Mouse (Mus musculus): ENCODE measurements around the gene Plxna1. TPM values are rescaled to one million over a fixed set of nuclear protein-coding genes. Genes with fewer than 3 reads are reported as not detected.

Gene Plxna1
- polyA plus RNA-seq, 1 experiment = not detected

- peaks cover 11% of the 10 kb centered on the region for H3K4me1 ChIP-seq (ENCODE audit: control insufficient read depth, insufficient read depth, low read length)
- TF ChIP-seq CTCF (IDR thresholded peaks at IDR 0.05; ENCODE audit: insufficient read depth, low read depth, low read length) (no peak), POLR2A (IDR thresholded peaks at IDR 0.05; ENCODE audit: insufficient read depth, low read depth, low read length) (no peak)
- no peak overlapping the region; the same call in 1 of the 2 replicates for H3K27ac ChIP-seq (ENCODE audit: insufficient read depth, low read depth, low read length)
- no peak overlapping the region for H3K4me3 ChIP-seq (ENCODE audit: insufficient read depth, low read depth, low read length)
- 63% methylated on average over 15 of the region's 15 CpGs for WGBS
These were observed 34.5 kb downstream of the Plxna1 start for GRCm38 (mm10) chr6:89327746-89328491.

- no peak overlapping the region for H3K4me3 ChIP-seq (ENCODE audit: insufficient read depth, low read depth, low read length)
- H3K4me1 ChIP-seq (ENCODE audit: control insufficient read depth, insufficient read depth, low read length) = peaks cover 11% of the 10 kb centered on the region
- TF ChIP-seq CTCF (IDR thresholded peaks at IDR 0.05; ENCODE audit: insufficient read depth, low read depth, low read length) = no peak
- no peak for TF ChIP-seq POLR2A (IDR thresholded peaks at IDR 0.05; ENCODE audit: insufficient read depth, low read depth, low read length)
- no peak overlapping the region for H3K27ac ChIP-seq (ENCODE audit: insufficient read depth, low read depth, low read length)
- over 99% methylated on average over 4 of the region's 4 CpGs for WGBS
These were observed 37.6 kb downstream of the Plxna1 start for GRCm38 (mm10) chr6:89324842-89325241.

- no peak for TF ChIP-seq POLR2A (IDR thresholded peaks at IDR 0.05; ENCODE audit: insufficient read depth, low read depth, low read length)
- TF ChIP-seq CTCF (IDR thresholded peaks at IDR 0.05; ENCODE audit: insufficient read depth, low read depth, low read length) = no peak
- Histone ChIP-seq H3K4me1 (ENCODE audit: control insufficient read depth, insufficient read depth, low read length) (peaks cover 4% of the 10 kb centered on the region; the same call in 1 of the 2 replicates), H3K4me3 (ENCODE audit: insufficient read depth, low read depth, low read length) (no peak overlapping the region), H3K27ac (ENCODE audit: insufficient read depth, low read depth, low read length) (no peak overlapping the region)
- WGBS = 47% methylated on average over 4 of the region's 4 CpGs
These were observed 47.2 kb downstream of the Plxna1 start for GRCm38 (mm10) chr6:89315263-89315662.

GRCm38 (mm10) chr6:89311518-89311917 lies 50.9 kb downstream of the Plxna1 start:
- 83% methylated on average over 2 of the region's 2 CpGs for WGBS
- Histone ChIP-seq H3K4me3 (ENCODE audit: insufficient read depth, low read depth, low read length) (no peak overlapping the region), H3K27ac (ENCODE audit: insufficient read depth, low read depth, low read length) (no peak overlapping the region), H3K4me1 (ENCODE audit: control insufficient read depth, insufficient read depth, low read length) (peaks cover 4% of the 10 kb centered on the region; the same call in 1 of the 2 replicates)
- TF ChIP-seq CTCF (IDR thresholded peaks at IDR 0.05; ENCODE audit: insufficient read depth, low read depth, low read length) (no peak), POLR2A (IDR thresholded peaks at IDR 0.05; ENCODE audit: insufficient read depth, low read depth, low read length) (no peak)

- 55% methylated on average over 9 of the region's 9 CpGs for WGBS
- no peak overlapping the region for H3K27ac ChIP-seq (ENCODE audit: insufficient read depth, low read depth, low read length)
- no peak for TF ChIP-seq CTCF (IDR thresholded peaks at IDR 0.05; ENCODE audit: insufficient read depth, low read depth, low read length)
- TF ChIP-seq POLR2A (IDR thresholded peaks at IDR 0.05; ENCODE audit: insufficient read depth, low read depth, low read length) = no peak
- H3K4me1 ChIP-seq (ENCODE audit: control insufficient read depth, insufficient read depth, low read length) = no peaks in the 10 kb centered on the region
- H3K4me3 ChIP-seq (ENCODE audit: insufficient read depth, low read depth, low read length) = no peak overlapping the region
These were observed 52.2 kb downstream of the Plxna1 start for GRCm38 (mm10) chr6:89310236-89310635.

- TF ChIP-seq POLR2A (IDR thresholded peaks at IDR 0.05; ENCODE audit: insufficient read depth, low read depth, low read length) (no peak), CTCF (IDR thresholded peaks at IDR 0.05; ENCODE audit: insufficient read depth, low read depth, low read length) (no peak)
- H3K4me1 ChIP-seq (ENCODE audit: control insufficient read depth, insufficient read depth, low read length) = no peaks in the 10 kb centered on the region
These were observed 54.0 kb downstream of the Plxna1 start for GRCm38 (mm10) chr6:89308213-89308973.

GRCm38 (mm10) chr6:89304375-89305058 lies 57.9 kb downstream of the Plxna1 start:
- Histone ChIP-seq H3K27ac (ENCODE audit: insufficient read depth, low read depth, low read length) (no peak overlapping the region), H3K4me3 (ENCODE audit: insufficient read depth, low read depth, low read length) (no peak overlapping the region), H3K4me1 (ENCODE audit: control insufficient read depth, insufficient read depth, low read length) (no peaks in the 10 kb centered on the region)
- TF ChIP-seq POLR2A (IDR thresholded peaks at IDR 0.05; ENCODE audit: insufficient read depth, low read depth, low read length) = no peak
- no peak for TF ChIP-seq CTCF (IDR thresholded peaks at IDR 0.05; ENCODE audit: insufficient read depth, low read depth, low read length)
- WGBS = 64% methylated on average over 3 of the region's 3 CpGs

More at GRCm38 (mm10) chr6:89308213-89308973, 54.0 kb downstream of the Plxna1 start:
- Histone ChIP-seq H3K27ac (ENCODE audit: insufficient read depth, low read depth, low read length) (no peak overlapping the region), H3K4me3 (ENCODE audit: insufficient read depth, low read depth, low read length) (no peak overlapping the region)
- WGBS = 90% methylated on average over 6 of the region's 6 CpGs

- H3K4me3 ChIP-seq (ENCODE audit: insufficient read depth, low read depth, low read length) = no peak overlapping the region
- WGBS = 89% methylated on average over 9 of the region's 9 CpGs
- H3K27ac ChIP-seq (ENCODE audit: insufficient read depth, low read depth, low read length) = no peak overlapping the region
- TF ChIP-seq POLR2A (IDR thresholded peaks at IDR 0.05; ENCODE audit: insufficient read depth, low read depth, low read length) (no peak), CTCF (IDR thresholded peaks at IDR 0.05; ENCODE audit: insufficient read depth, low read depth, low read length) (no peak)
- no peaks in the 10 kb centered on the region for H3K4me1 ChIP-seq (ENCODE audit: control insufficient read depth, insufficient read depth, low read length)
These were observed 62.6 kb downstream of the Plxna1 start for GRCm38 (mm10) chr6:89299818-89300217.
